ENCODE assay signal across 22 mouse cellular contexts in the genomic region with DNA sequence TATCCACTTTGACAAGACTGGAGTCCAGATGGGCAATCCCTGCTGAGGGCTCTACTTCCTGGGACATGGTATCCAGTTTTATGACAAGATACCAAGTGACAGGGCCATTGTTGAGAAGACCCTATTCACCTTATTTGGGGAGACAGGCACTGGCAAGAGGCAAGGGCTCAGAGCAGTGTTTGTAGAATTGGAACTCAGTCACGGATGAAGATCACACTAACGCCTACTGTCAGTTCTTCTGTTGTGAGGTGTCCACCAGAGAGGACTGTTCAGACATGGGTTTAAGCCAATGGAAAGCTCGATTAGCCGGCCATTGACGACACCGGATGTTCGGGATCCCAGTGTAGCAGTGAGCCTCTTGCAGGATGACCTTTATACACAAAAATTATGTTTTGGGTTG. TPM values are rescaled to one million over a fixed set of nuclear protein-coding genes. Genes with fewer than 3 reads are reported as not detected.
A peak's percentile ranks its signal among the peaks of the same experiment; 100 is the strongest.
DNase-seq lines count a peak whose midpoint lies in the region; ATAC-seq and TF ChIP-seq lines count a peak whose summit lies in the region.
"Had no signal": no experiment of that assay in that cellular context is flagged by ENCODE, and none has a peak within 500 bp of the region (broad histone marks: within the 10 kb centered on the region; RNA-seq: fewer than 3 reads in every experiment).

No protein-coding gene starts in this region.

- no peaks in the 10 kb centered on the region for H3K36me3 ChIP-seq in liver, embryonic 15.5 days (replicated peaks)
- no peaks in the 10 kb centered on the region for H3K36me3 ChIP-seq in liver, postnatal 0 days (replicated peaks; ENCODE audit: insufficient read depth, low read length)
- no peaks in the 10 kb centered on the region for H3K36me3 ChIP-seq in embryonic facial prominence, embryonic 14.5 days (ENCODE audit: control insufficient read depth, insufficient read depth, low read length)
- no peaks in the 10 kb centered on the region for H3K36me3 ChIP-seq in kidney, adult 2 months (ENCODE audit: control insufficient read depth, insufficient read depth, low read length)
- H3K36me3 ChIP-seq: forebrain, embryonic 12.5 days; heart, embryonic 10.5 days; hindbrain, embryonic 10.5 days had no signal

- H3K9ac ChIP-seq in liver, embryonic 15.5 days, result no peak overlapping the region
- H3K9ac ChIP-seq in liver, postnatal 0 days (replicated peaks), result no peak overlapping the region
- H3K9ac ChIP-seq in embryonic facial prominence, embryonic 14.5 days (ENCODE audit: low read depth, low read length), result no peak overlapping the region
- H3K9ac ChIP-seq: forebrain, embryonic 12.5 days; lung, embryonic 14.5 days had no signal

- no peak for ATAC-seq in liver, embryonic 15.5 days (ENCODE audit: insufficient read depth)
- no peak for ATAC-seq in liver, postnatal 0 days
- no peak for ATAC-seq in embryonic facial prominence, embryonic 14.5 days (ENCODE audit: low read depth)

- no peak overlapping the region for H3K4me2 ChIP-seq in liver, embryonic 15.5 days
- H3K4me2 ChIP-seq in liver, postnatal 0 days (ENCODE audit: low read depth, low read length), result no peak overlapping the region
- no peak overlapping the region for H3K4me2 ChIP-seq in embryonic facial prominence, embryonic 14.5 days (ENCODE audit: low read depth, low read length)

- peaks cover 26% of the 10 kb centered on the region for H3K4me1 ChIP-seq in liver, embryonic 15.5 days (replicated peaks)
- H3K4me1 ChIP-seq in liver, postnatal 0 days (ENCODE audit: insufficient read depth), result peaks cover 22% of the 10 kb centered on the region
- H3K4me1 ChIP-seq in embryonic facial prominence, embryonic 14.5 days (ENCODE audit: control insufficient read depth, insufficient read depth, low read length), result peaks cover 19% of the 10 kb centered on the region
- H3K4me1 ChIP-seq in kidney, adult 2 months (ENCODE audit: control insufficient read depth, insufficient read depth, low read length), result peaks cover 9% of the 10 kb centered on the region; the same call in 1 of the 2 replicates

- DNase-seq in gastrocnemius, adult 2 months, result no peak
- no peak for DNase-seq in gastrocnemius, postnatal 4 days (ENCODE audit: low spot score in 2 of 2)
- DNase-seq in liver, postnatal 0 days, result no peak
- DNase-seq in Muller cell, postnatal 12 days (ENCODE audit: inconsistent ontology term), result peak; percentile 32
- no peak for DNase-seq in embryonic facial prominence, embryonic 14.5 days (ENCODE audit: low spot score)
- no peak for DNase-seq in kidney, adult 2 months
- no peak for DNase-seq in heart, postnatal 14 days
- DNase-seq: adrenal gland, adult 2 months; cerebellum, postnatal 25 days; embryo, embryonic 11 days; kidney, adult 18-20 months; kidney, postnatal 14 days; left cerebral cortex, postnatal 4 days; lung, embryonic 14.5 days; right cerebral cortex, postnatal 14 days; thymus, adult 18-20 months; thymus, postnatal 36 days had no signal

- 83% methylated on average over 7 of the region's 7 CpGs for whole genome bisulfite sequencing in liver, embryonic 15.5 days (ENCODE audit: insufficient replicate concordance)
- WGBS in liver, postnatal 0 days (ENCODE audit: insufficient replicate concordance), result 87% methylated on average over 7 of the region's 7 CpGs
- WGBS in embryonic facial prominence, embryonic 14.5 days, result 95% methylated on average over 7 of the region's 7 CpGs
- 94% methylated on average over 7 of the region's 7 CpGs for WGBS in kidney, adult 2 months

- H3K9me3 ChIP-seq in liver, embryonic 15.5 days (replicated peaks), result no peaks in the 10 kb centered on the region
- H3K9me3 ChIP-seq in liver, postnatal 0 days (ENCODE audit: low read length), result no peaks in the 10 kb centered on the region
- H3K9me3 ChIP-seq in embryonic facial prominence, embryonic 14.5 days (ENCODE audit: control insufficient read depth, low read length), result no peaks in the 10 kb centered on the region
- H3K9me3 ChIP-seq: forebrain, embryonic 12.5 days; heart, embryonic 10.5 days; hindbrain, embryonic 10.5 days had no signal

- no peak for TF ChIP-seq CTCF in gastrocnemius, adult 2 months (IDR thresholded peaks at IDR 0.05)
- no peak for TF ChIP-seq CTCF in liver, postnatal 0 days (IDR thresholded peaks at IDR 0.05; ENCODE audit: low read depth)
- TF ChIP-seq CTCF in kidney, adult 2 months (conservative IDR thresholded peaks at IDR 0.05; ENCODE audit: insufficient read depth, insufficient read length, low read depth, low read length), result no peak

- no peak for TF ChIP-seq EP300 in liver, postnatal 0 days (IDR thresholded peaks at IDR 0.05; ENCODE audit: low read depth)

- H3K27me3 ChIP-seq in liver, embryonic 15.5 days, result no peaks in the 10 kb centered on the region
- no peaks in the 10 kb centered on the region for H3K27me3 ChIP-seq in liver, postnatal 0 days (ENCODE audit: insufficient read depth, low read length)
- H3K27me3 ChIP-seq in embryonic facial prominence, embryonic 14.5 days (replicated peaks; ENCODE audit: control insufficient read depth, insufficient read depth, low read length), result no peaks in the 10 kb centered on the region
- H3K27me3 ChIP-seq in kidney, adult 2 months (replicated peaks; ENCODE audit: control insufficient read depth, insufficient read depth, low read length), result no peaks in the 10 kb centered on the region
- H3K27me3 ChIP-seq: forebrain, embryonic 12.5 days; Patski had no signal

- H3K4me3 ChIP-seq in gastrocnemius, adult 2 months, result no peak overlapping the region
- H3K4me3 ChIP-seq in liver, embryonic 15.5 days (replicated peaks), result no peak overlapping the region
- no peak overlapping the region for H3K4me3 ChIP-seq in liver, postnatal 0 days (ENCODE audit: low read depth, low read length)
- no peak overlapping the region for H3K4me3 ChIP-seq in embryonic facial prominence, embryonic 14.5 days (ENCODE audit: low read depth, low read length)
- no peak overlapping the region for H3K4me3 ChIP-seq in kidney, adult 2 months (ENCODE audit: insufficient read depth, low read depth, low read length)

- no peak for TF ChIP-seq POLR2A in kidney, adult 2 months (IDR thresholded peaks at IDR 0.05; ENCODE audit: low read depth, low read length)

- intact Hi-C loops in gastrocnemius, adult 2 months (cut with DNase I), result no loop called here
- intact Hi-C loops in heart, postnatal 14 days (cut with DNase I), result no loop called here

- peak overlapping the region; percentile 46; the same call in 1 of the 2 replicates for H3K27ac ChIP-seq in gastrocnemius, adult 2 months
- 0 out of 2 replicates have a peak overlapping the region, but pooled peaks have one; percentile 0 for H3K27ac ChIP-seq in liver, embryonic 15.5 days (replicated peaks)
- H3K27ac ChIP-seq in liver, postnatal 0 days (ENCODE audit: low read depth), result no peak overlapping the region
- H3K27ac ChIP-seq in embryonic facial prominence, embryonic 14.5 days (replicated peaks; ENCODE audit: low read depth, low read length), result peak overlapping the region; percentile 86
- H3K27ac ChIP-seq in kidney, adult 2 months (ENCODE audit: insufficient read depth, low read depth, low read length), result no peak overlapping the region
- H3K27ac ChIP-seq: forebrain, embryonic 12.5 days had no signal

RNA-seq across cellular contexts. Expression of a gene that starts 1.0 kb away (rescaled TPM):
- total RNA-seq in gastrocnemius, adult 2 months (2021), result 100 to 1,000 TPM; 130 to 135 TPM
- total RNA-seq in gastrocnemius, postnatal 4 days (2021), result 10 to 100 TPM; 27.7 to 28.0 TPM
- 14.7 and 16.8 TPM in 2 replicates for polyA plus RNA-seq in liver, embryonic 15.5 days (2015; fragmentation: Nextera tagmentation; extraction: Ambion mirVana)
- 13.2 and 15.5 TPM in 2 replicates for polyA plus RNA-seq in liver, postnatal 0 days (2015; fragmentation: Nextera tagmentation; extraction: Ambion mirVana)
- polyA plus RNA-seq in embryonic facial prominence, embryonic 14.5 days (2014; fragmentation: Nextera tagmentation; extraction: Ambion mirVana), result 37.5 and 40.2 TPM in 2 replicates
- 5.9 and 6.3 TPM in 2 replicates for polyA plus RNA-seq in kidney, adult 2 months (2012; rRNA removed)
- total RNA-seq in heart, postnatal 14 days (2021), result 10 to 100 TPM; 23.1 to 24.7 TPM

RNA-seq across cellular contexts. Expression of a gene that starts 37.8 kb away (rescaled TPM):
- total RNA-seq in gastrocnemius, adult 2 months (2021), result 1 to 10 TPM; 2.8 to 3.3 TPM
- 1 to 10 TPM; 5.6 to 5.9 TPM for total RNA-seq in gastrocnemius, postnatal 4 days (2021)
- polyA plus RNA-seq in liver, embryonic 15.5 days (2015; fragmentation: Nextera tagmentation; extraction: Ambion mirVana), result 5.5 and 5.9 TPM in 2 replicates
- 10.9 and 12.6 TPM in 2 replicates for polyA plus RNA-seq in liver, postnatal 0 days (2015; fragmentation: Nextera tagmentation; extraction: Ambion mirVana)
- 8.6 and 9.8 TPM in 2 replicates for polyA plus RNA-seq in embryonic facial prominence, embryonic 14.5 days (2014; fragmentation: Nextera tagmentation; extraction: Ambion mirVana)
- polyA plus RNA-seq in kidney, adult 2 months (2012; rRNA removed), result 77.1 and 78.6 TPM in 2 replicates
- 1 to 10 TPM; 3.9 to 4.0 TPM for total RNA-seq in heart, postnatal 14 days (2021)

RNA-seq across cellular contexts. Expression of a gene that starts 37.9 kb away (rescaled TPM):
- total RNA-seq in gastrocnemius, adult 2 months (2021), result 10 to 100 TPM; 20.6 to 21.6 TPM
- total RNA-seq in gastrocnemius, postnatal 4 days (2021), result 10 to 100 TPM; 39.9 to 42.2 TPM
- polyA plus RNA-seq in liver, embryonic 15.5 days (2015; fragmentation: Nextera tagmentation; extraction: Ambion mirVana), result 64.6 and 66.5 TPM in 2 replicates
- polyA plus RNA-seq in liver, postnatal 0 days (2015; fragmentation: Nextera tagmentation; extraction: Ambion mirVana), result 87.5 and 93.7 TPM in 2 replicates
- polyA plus RNA-seq in embryonic facial prominence, embryonic 14.5 days (2014; fragmentation: Nextera tagmentation; extraction: Ambion mirVana), result 105 and 116 TPM in 2 replicates
- polyA plus RNA-seq in kidney, adult 2 months (2012; rRNA removed), result 66.0 and 80.0 TPM in 2 replicates
- 10 to 100 TPM; 46.5 to 52.2 TPM for total RNA-seq in heart, postnatal 14 days (2021)

RNA-seq across cellular contexts. Expression of a gene that starts 43.4 kb away (rescaled TPM):
- total RNA-seq in gastrocnemius, adult 2 months (2021), result 1 to 10 TPM; 3.4 to 3.7 TPM
- total RNA-seq in gastrocnemius, postnatal 4 days (2021), result 1 to 10 TPM; 4.8 TPM
- polyA plus RNA-seq in liver, embryonic 15.5 days (2015; fragmentation: Nextera tagmentation; extraction: Ambion mirVana), result 33.5 and 33.9 TPM in 2 replicates
- polyA plus RNA-seq in liver, postnatal 0 days (2015; fragmentation: Nextera tagmentation; extraction: Ambion mirVana), result 18.2 and 19.5 TPM in 2 replicates
- polyA plus RNA-seq in embryonic facial prominence, embryonic 14.5 days (2014; fragmentation: Nextera tagmentation; extraction: Ambion mirVana), result 29.0 and 32.1 TPM in 2 replicates
- 6.2 and 6.5 TPM in 2 replicates for polyA plus RNA-seq in kidney, adult 2 months (2012; rRNA removed)
- total RNA-seq in heart, postnatal 14 days (2021), result 10 to 100 TPM in 1 of 2 experiments, 1 to 10 TPM in 1; 9.8 to 11.5 TPM

Comparison
In these comparisons a context has a peak if more than half of its experiments do, and no peak if none do; other contexts are left out.
1. H3K27ac ChIP-seq: peak in gastrocnemius, adult 2 months (single experiment), liver, embryonic 15.5 days (single experiment) and embryonic facial prominence, embryonic 14.5 days (single experiment); none in liver, postnatal 0 days (single experiment) and kidney, adult 2 months (single experiment).